Mouse (Mus musculus): ENCODE data around the gene Mospd3. TPM values are rescaled to one million over a fixed set of nuclear protein-coding genes. Genes with fewer than 3 reads are reported as not detected.

Gene Mospd3
- total RNA-seq, 1 experiment, result 12.9 TPM

DNA sequence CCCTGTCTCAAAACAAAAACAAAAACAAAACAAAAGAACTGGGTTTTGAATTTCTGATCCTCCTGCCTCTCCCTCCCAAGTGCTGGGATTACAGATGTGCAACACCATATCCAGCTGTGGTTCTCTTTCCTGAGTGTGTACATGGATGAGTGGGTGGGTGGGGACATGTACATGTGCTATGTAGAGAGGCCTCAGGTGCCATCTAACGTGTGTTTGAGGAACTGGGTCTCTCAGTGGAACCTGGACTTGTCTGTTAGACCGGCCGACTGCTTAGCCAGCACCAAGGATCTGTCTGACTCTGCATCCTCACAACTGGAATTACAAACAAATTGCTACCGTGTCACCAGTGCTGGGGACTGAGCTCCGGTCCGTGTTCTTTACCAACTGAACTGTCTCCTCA lies 3.2 kb downstream of the Mospd3 start:
- no peak for DNase-seq (ENCODE audit: low read depth, low spot score)
- no peaks in the 10 kb centered on the region for H3K9me3 ChIP-seq (ENCODE audit: control insufficient read depth, insufficient read depth, low read depth, low read length)
- H3K27ac ChIP-seq (ENCODE audit: insufficient read depth, low read depth, low read length, poor library complexity, severe bottlenecking), result peak overlapping the region; percentile 13; the same call in 1 of the 2 replicates
- peak overlapping the region; percentile 95; the same call in 1 of the 2 replicates for H3K9ac ChIP-seq (ENCODE audit: insufficient read depth, low read depth, low read length, poor library complexity, severe bottlenecking)
- no peak for TF ChIP-seq ZNF384 (IDR thresholded peaks at IDR 0.05; ENCODE audit: low read depth, low read length)
- peaks cover 0 to 16% of the 10 kb centered on the region in 2 experiments; a peak in 2 of 4 replicates for H3K4me1 ChIP-seq (ENCODE audit: control insufficient read depth in 2 of 2, insufficient read depth in 2 of 2, low read length in 2 of 2, poor library complexity in 1 of 2)
- in situ Hi-C loops (cut with MboI; ENCODE audit: low sequenced_read_pairs in 2 of 2, unreplicated experiment in 2 of 2), result no loop called here
- peaks cover 5% of the 10 kb centered on the region; the same call in 1 of the 2 replicates for H3K36me3 ChIP-seq (ENCODE audit: control insufficient read depth, insufficient read depth, low read length, poor library complexity, severe bottlenecking)
- H3K4me3 ChIP-seq (ENCODE audit: insufficient read depth in 1 of 2, low read depth in 1 of 2, low read length in 2 of 2, poor library complexity in 1 of 2, severe bottlenecking in 1 of 2), result peak overlapping the region; percentile 91 to 93

DNA sequence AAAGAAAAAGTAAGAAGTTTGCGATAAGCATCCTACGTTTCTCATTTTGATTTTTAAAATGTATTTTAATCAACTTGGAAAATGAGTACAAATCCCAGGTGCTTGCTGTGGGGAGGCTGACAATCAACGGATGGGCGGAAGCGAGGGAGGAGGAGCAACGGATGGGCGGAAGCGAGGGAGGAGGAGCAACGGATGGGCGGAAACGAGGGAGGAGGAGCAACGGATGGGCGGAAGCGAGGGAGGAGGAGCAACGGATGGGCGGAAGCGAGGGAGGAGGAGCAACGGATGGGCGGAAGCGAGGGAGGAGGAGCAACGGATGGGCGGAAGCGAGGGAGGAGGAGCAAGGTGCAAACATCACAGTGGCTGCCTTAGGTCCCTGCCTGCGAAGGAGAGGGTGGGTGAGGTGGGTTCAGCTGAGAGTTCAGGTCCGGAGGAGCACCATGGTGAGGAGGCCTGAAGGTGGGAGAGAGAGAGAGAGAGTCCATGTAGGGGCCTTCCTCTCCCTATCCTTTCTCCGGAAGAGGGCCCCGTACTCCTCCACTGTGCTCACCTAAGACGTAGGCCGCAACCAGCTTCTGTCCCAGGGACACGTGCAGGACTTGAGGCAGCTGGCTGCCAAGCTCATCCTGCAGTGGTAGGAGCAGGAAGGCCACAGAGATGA lies 4.1 kb downstream of the Mospd3 start:
- H3K4me1 ChIP-seq (ENCODE audit: control insufficient read depth in 2 of 2, insufficient read depth in 2 of 2, low read length in 2 of 2, poor library complexity in 1 of 2), result peaks cover 0 to 15% of the 10 kb centered on the region in 2 experiments; a peak in 2 of 4 replicates
- no peak for DNase-seq (ENCODE audit: low read depth, low spot score)
- no peaks in the 10 kb centered on the region for H3K9me3 ChIP-seq (ENCODE audit: control insufficient read depth, insufficient read depth, low read depth, low read length)
- peak overlapping the region; percentile 83 for H3K27ac ChIP-seq (ENCODE audit: insufficient read depth, low read depth, low read length, poor library complexity, severe bottlenecking)
- peaks cover 5% of the 10 kb centered on the region; the same call in 1 of the 2 replicates for H3K36me3 ChIP-seq (ENCODE audit: control insufficient read depth, insufficient read depth, low read length, poor library complexity, severe bottlenecking)
- H3K4me3 ChIP-seq (ENCODE audit: insufficient read depth in 1 of 2, low read depth in 1 of 2, low read length in 2 of 2, poor library complexity in 1 of 2, severe bottlenecking in 1 of 2), result peak overlapping the region; percentile 91 to 93
- in situ Hi-C loops (cut with MboI; ENCODE audit: low sequenced_read_pairs in 2 of 2, unreplicated experiment in 2 of 2), result no loop called here
- no peak for TF ChIP-seq ZC3H11A (IDR thresholded peaks at IDR 0.05; ENCODE audit: borderline replicate concordance, low read depth, low read length)
- no peak for TF ChIP-seq CHD2 (IDR thresholded peaks at IDR 0.05; ENCODE audit: low read depth, low read length)
- TF ChIP-seq MAFK (IDR thresholded peaks at IDR 0.05; ENCODE audit: insufficient read depth, low read depth, low read length), result no peak
- no peak for TF ChIP-seq ZNF384 (IDR thresholded peaks at IDR 0.05; ENCODE audit: low read depth, low read length)
- TF ChIP-seq HCFC1 (IDR thresholded peaks at IDR 0.05; ENCODE audit: borderline replicate concordance, insufficient read depth, low read length), result no peak
- peak overlapping the region; percentile 95 for H3K9ac ChIP-seq (ENCODE audit: insufficient read depth, low read depth, low read length, poor library complexity, severe bottlenecking)

DNA sequence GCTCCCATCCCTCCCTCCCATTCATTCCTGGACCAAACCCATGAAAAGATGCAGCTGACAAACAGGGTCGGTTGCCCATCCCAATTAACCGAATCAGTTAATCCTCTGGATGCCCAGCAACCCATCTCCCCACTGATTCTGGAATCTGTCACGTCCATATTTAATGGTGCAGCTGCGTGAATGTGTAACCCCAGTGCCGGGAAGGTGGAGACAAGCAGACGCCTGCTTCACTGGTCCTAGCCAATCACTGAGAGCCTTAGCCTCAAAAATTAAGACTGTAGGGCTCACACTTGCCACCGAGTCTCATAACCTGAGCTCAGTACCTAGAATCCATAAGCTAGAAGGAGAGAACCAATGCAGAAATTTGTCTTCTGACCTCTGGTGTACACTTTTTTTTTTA lies 4.9 kb downstream of the Mospd3 start:
- peaks cover 0 to 15% of the 10 kb centered on the region in 2 experiments; a peak in 2 of 4 replicates for H3K4me1 ChIP-seq (ENCODE audit: control insufficient read depth in 2 of 2, insufficient read depth in 2 of 2, low read length in 2 of 2, poor library complexity in 1 of 2)
- peaks cover 5% of the 10 kb centered on the region; the same call in 1 of the 2 replicates for H3K36me3 ChIP-seq (ENCODE audit: control insufficient read depth, insufficient read depth, low read length, poor library complexity, severe bottlenecking)
- no peak overlapping the region for H3K4me3 ChIP-seq (ENCODE audit: insufficient read depth in 1 of 2, low read depth in 1 of 2, low read length in 2 of 2, poor library complexity in 1 of 2, severe bottlenecking in 1 of 2)
- in situ Hi-C loops (cut with MboI; ENCODE audit: low sequenced_read_pairs in 2 of 2, unreplicated experiment in 2 of 2), result no loop called here
- H3K9me3 ChIP-seq (ENCODE audit: control insufficient read depth, insufficient read depth, low read depth, low read length), result no peaks in the 10 kb centered on the region
- no peak overlapping the region for H3K27ac ChIP-seq (ENCODE audit: insufficient read depth, low read depth, low read length, poor library complexity, severe bottlenecking)
- no peak overlapping the region for H3K9ac ChIP-seq (ENCODE audit: insufficient read depth, low read depth, low read length, poor library complexity, severe bottlenecking)
- TF ChIP-seq HCFC1 (IDR thresholded peaks at IDR 0.05; ENCODE audit: borderline replicate concordance, insufficient read depth, low read length) (no peak), ZC3H11A (IDR thresholded peaks at IDR 0.05; ENCODE audit: borderline replicate concordance, low read depth, low read length) (no peak), MAFK (IDR thresholded peaks at IDR 0.05; ENCODE audit: insufficient read depth, low read depth, low read length) (no peak), CHD2 (IDR thresholded peaks at IDR 0.05; ENCODE audit: low read depth, low read length) (no peak)
- DNase-seq (ENCODE audit: low read depth, low spot score), result no peak

DNA sequence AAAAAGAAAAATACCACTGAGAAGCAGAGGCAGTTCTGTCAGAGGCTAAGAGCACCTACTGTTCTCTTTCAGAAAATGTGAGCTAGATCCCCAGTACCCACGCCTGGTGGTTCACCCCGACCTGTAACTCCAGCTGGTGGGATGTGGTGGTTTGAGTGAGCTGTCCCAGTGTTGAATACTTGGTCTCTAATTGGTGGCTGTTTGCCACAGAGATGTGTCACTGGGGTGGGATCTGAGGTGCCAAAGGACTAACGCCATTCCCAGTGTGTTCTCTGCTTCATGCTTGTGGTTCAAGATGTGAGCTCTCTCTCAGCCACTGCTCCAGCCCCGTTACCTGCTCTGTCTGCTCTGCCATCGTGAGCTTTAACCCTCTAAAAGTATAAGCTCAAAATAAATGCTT lies 10.4 kb downstream of the Mospd3 start:
- no peaks in the 10 kb centered on the region for H3K9me3 ChIP-seq (ENCODE audit: control insufficient read depth, insufficient read depth, low read depth, low read length)
- no peak overlapping the region for H3K27ac ChIP-seq (ENCODE audit: insufficient read depth, low read depth, low read length, poor library complexity, severe bottlenecking)
- H3K9ac ChIP-seq (ENCODE audit: insufficient read depth, low read depth, low read length, poor library complexity, severe bottlenecking), result no peak overlapping the region
- no peak overlapping the region for H3K4me3 ChIP-seq (ENCODE audit: insufficient read depth in 1 of 2, low read depth in 1 of 2, low read length in 2 of 2, poor library complexity in 1 of 2, severe bottlenecking in 1 of 2)
- in situ Hi-C loops (cut with MboI; ENCODE audit: low sequenced_read_pairs in 2 of 2, unreplicated experiment in 2 of 2), result no loop called here
- no peaks in the 10 kb centered on the region for H3K36me3 ChIP-seq (ENCODE audit: control insufficient read depth, insufficient read depth, low read length, poor library complexity, severe bottlenecking)
- peaks cover 1 to 7% of the 10 kb centered on the region in 2 experiments; a peak in 3 of 4 replicates for H3K4me1 ChIP-seq (ENCODE audit: control insufficient read depth in 2 of 2, insufficient read depth in 2 of 2, low read length in 2 of 2, poor library complexity in 1 of 2)
- TF ChIP-seq CHD2 (IDR thresholded peaks at IDR 0.05; ENCODE audit: low read depth, low read length) (no peak), ZNF384 (IDR thresholded peaks at IDR 0.05; ENCODE audit: low read depth, low read length) (no peak), MAFK (IDR thresholded peaks at IDR 0.05; ENCODE audit: insufficient read depth, low read depth, low read length) (no peak), ZC3H11A (IDR thresholded peaks at IDR 0.05; ENCODE audit: borderline replicate concordance, low read depth, low read length) (no peak), HCFC1 (IDR thresholded peaks at IDR 0.05; ENCODE audit: borderline replicate concordance, insufficient read depth, low read length) (no peak)
- no peak for DNase-seq (ENCODE audit: low read depth, low spot score)

Measured in ES-E14 (cell line).